ENCODE assay signal across 8 mouse cellular contexts in genomic region chr9:56090546-56091225, GRCm38 (mm10). TPM values are rescaled to one million over a fixed set of nuclear protein-coding genes. Genes with fewer than 3 reads are reported as not detected.
DNase-seq lines count a peak whose midpoint lies in the region; ATAC-seq and TF ChIP-seq lines count a peak whose summit lies in the region.

No protein-coding gene starts in this region.

- WGBS in kidney, embryonic 15.5 days, result 64% methylated on average over 5 of the region's 5 CpGs
- WGBS in kidney, adult 2 months, result 72% methylated on average over 5 of the region's 5 CpGs
- WGBS in bone marrow, adult 2 months, result 6% methylated on average over 5 of the region's 5 CpGs
- WGBS in intestine, embryonic 15.5 days, result 67% methylated on average over 5 of the region's 5 CpGs
- 74% methylated on average over 5 of the region's 5 CpGs for WGBS in stomach, embryonic 14.5 days

- no peaks in the 10 kb centered on the region for H3K36me3 ChIP-seq in kidney, embryonic 15.5 days
- no peaks in the 10 kb centered on the region for H3K36me3 ChIP-seq in kidney, adult 2 months (ENCODE audit: control insufficient read depth, insufficient read depth, low read length)
- H3K36me3 ChIP-seq in intestine, embryonic 15.5 days, result no peaks in the 10 kb centered on the region
- no peaks in the 10 kb centered on the region for H3K36me3 ChIP-seq in stomach, embryonic 14.5 days (ENCODE audit: control insufficient read depth, insufficient read depth, low read length)

- no peak for TF ChIP-seq POLR2A in kidney, adult 2 months (IDR thresholded peaks at IDR 0.05; ENCODE audit: low read depth, low read length)
- no peak for TF ChIP-seq POLR2A in bone marrow, adult 2 months (IDR thresholded peaks at IDR 0.05; ENCODE audit: borderline replicate concordance, control insufficient read depth, low read depth, low read length)

- TF ChIP-seq CTCF in kidney, adult 2 months (conservative IDR thresholded peaks at IDR 0.05; ENCODE audit: insufficient read depth, insufficient read length, low read depth, low read length), result no peak
- no peak for TF ChIP-seq CTCF in bone marrow, adult 2 months (IDR thresholded peaks at IDR 0.05; ENCODE audit: control insufficient read depth, insufficient read depth, low read length)

- no peaks in the 10 kb centered on the region for H3K27me3 ChIP-seq in kidney, embryonic 15.5 days
- no peaks in the 10 kb centered on the region for H3K27me3 ChIP-seq in kidney, adult 2 months (replicated peaks; ENCODE audit: control insufficient read depth, insufficient read depth, low read length)
- H3K27me3 ChIP-seq in intestine, embryonic 15.5 days (replicated peaks), result no peaks in the 10 kb centered on the region
- no peaks in the 10 kb centered on the region for H3K27me3 ChIP-seq in stomach, embryonic 14.5 days (ENCODE audit: control insufficient read depth, insufficient read depth, low read length)

- H3K4me1 ChIP-seq in kidney, embryonic 15.5 days, result peaks cover 13% of the 10 kb centered on the region
- H3K4me1 ChIP-seq in kidney, adult 2 months (ENCODE audit: control insufficient read depth, insufficient read depth, low read length), result no peaks in the 10 kb centered on the region
- peaks cover 8% of the 10 kb centered on the region for H3K4me1 ChIP-seq in bone marrow, adult 2 months (ENCODE audit: control insufficient read depth, insufficient read depth, low read length)
- H3K4me1 ChIP-seq in intestine, embryonic 15.5 days (replicated peaks), result peaks cover 12% of the 10 kb centered on the region
- peaks cover 14% of the 10 kb centered on the region; the same call in 1 of the 2 replicates for H3K4me1 ChIP-seq in stomach, embryonic 14.5 days (ENCODE audit: control insufficient read depth, insufficient read depth, low read length)

- peak overlapping the region; percentile 48 for H3K4me2 ChIP-seq in kidney, embryonic 15.5 days
- H3K4me2 ChIP-seq in intestine, embryonic 15.5 days (replicated peaks), result peak overlapping the region; percentile 51
- no peak overlapping the region for H3K4me2 ChIP-seq in stomach, embryonic 14.5 days (replicated peaks; ENCODE audit: low read depth, low read length)

- no peak overlapping the region for H3K4me3 ChIP-seq in kidney, embryonic 15.5 days (replicated peaks)
- no peak overlapping the region for H3K4me3 ChIP-seq in kidney, adult 2 months (ENCODE audit: insufficient read depth, low read depth, low read length)
- peak overlapping the region; percentile 75 for H3K4me3 ChIP-seq in bone marrow, adult 2 months (replicated peaks; ENCODE audit: control insufficient read depth, low read depth, low read length)
- H3K4me3 ChIP-seq in intestine, embryonic 15.5 days (replicated peaks), result no peak overlapping the region
- H3K4me3 ChIP-seq in stomach, embryonic 14.5 days (ENCODE audit: low read depth, low read length), result no peak overlapping the region

- no peak for DNase-seq in kidney, adult 2 months
- DNase-seq in adrenal gland, postnatal 36 days, result no peak
- no peak for DNase-seq in gastrocnemius, postnatal 4 days (ENCODE audit: low spot score in 2 of 2)
- no peak for DNase-seq in frontal cortex, postnatal 14 days (ENCODE audit: low spot score in 2 of 2)

- H3K9me3 ChIP-seq in kidney, embryonic 15.5 days (replicated peaks), result no peaks in the 10 kb centered on the region
- H3K9me3 ChIP-seq in intestine, embryonic 15.5 days, result no peaks in the 10 kb centered on the region
- H3K9me3 ChIP-seq in stomach, embryonic 14.5 days (ENCODE audit: control insufficient read depth, low read depth, low read length), result no peaks in the 10 kb centered on the region

- H3K27ac ChIP-seq in kidney, embryonic 15.5 days, result 0 out of 2 replicates have a peak overlapping the region, but pooled peaks have one; percentile 74
- H3K27ac ChIP-seq in kidney, adult 2 months (ENCODE audit: insufficient read depth, low read depth, low read length), result no peak overlapping the region
- peak overlapping the region; percentile 89 for H3K27ac ChIP-seq in bone marrow, adult 2 months (ENCODE audit: control insufficient read depth, insufficient read depth, low read depth, low read length, poor library complexity)
- no peak overlapping the region for H3K27ac ChIP-seq in intestine, embryonic 15.5 days
- peak overlapping the region; percentile 35; the same call in 1 of the 2 replicates for H3K27ac ChIP-seq in stomach, embryonic 14.5 days (ENCODE audit: low read length)

- H3K9ac ChIP-seq in kidney, embryonic 15.5 days, result no peak overlapping the region
- no peak overlapping the region for H3K9ac ChIP-seq in intestine, embryonic 15.5 days
- H3K9ac ChIP-seq in stomach, embryonic 14.5 days (replicated peaks; ENCODE audit: low read depth, low read length), result no peak overlapping the region

- 0 out of 2 replicates have a peak, but pooled peaks have one; percentile 25 for ATAC-seq in kidney, embryonic 15.5 days (replicated peaks; ENCODE audit: low FRiP score)
- ATAC-seq in intestine, embryonic 15.5 days, result peak; percentile 28; the same call in 1 of the 2 replicates
- no peak for ATAC-seq in stomach, embryonic 14.5 days (ENCODE audit: insufficient number of reproducible peaks, insufficient read depth, low FRiP score, low read depth)

RNA-seq across cellular contexts. Expression of gene Pstpip1, which starts 0.9 kb away (rescaled TPM):
- 1.1 and 1.4 TPM in 2 replicates for polyA plus RNA-seq in kidney, embryonic 15.5 days (2015; fragmentation: Nextera tagmentation; extraction: Ambion mirVana)
- polyA plus RNA-seq in kidney, adult 2 months (2012; rRNA removed), result 1.5 and 3.3 TPM in 2 replicates
- 63.2 and 115 TPM in 2 replicates for polyA plus RNA-seq in bone marrow, adult 2 months (2011; ENCODE audit: insufficient read depth, insufficient read length, low replicate concordance, missing spikeins)
- polyA plus RNA-seq in intestine, embryonic 15.5 days (2015; fragmentation: Nextera tagmentation; extraction: Ambion mirVana), result 1.5 and 1.6 TPM in 2 replicates
- polyA plus RNA-seq in stomach, embryonic 14.5 days (2014; fragmentation: Nextera tagmentation; extraction: Ambion mirVana), result 0.93 and 1.00 TPM in 2 replicates
- 1 to 10 TPM in 1 of 2 experiments, under 1 TPM in 1; 0.89 to 1.0 TPM for total RNA-seq in adrenal gland, postnatal 36 days (2021)
- 1 to 10 TPM; 1.3 to 2.0 TPM for total RNA-seq in gastrocnemius, postnatal 4 days (2021)

RNA-seq across cellular contexts. Expression of gene Rcn2, which starts 49.0 kb away (rescaled TPM):
- polyA plus RNA-seq in kidney, embryonic 15.5 days (2015; fragmentation: Nextera tagmentation; extraction: Ambion mirVana), result 246 and 252 TPM in 2 replicates
- polyA plus RNA-seq in kidney, adult 2 months (2012; rRNA removed), result 24.4 and 39.9 TPM in 2 replicates
- polyA plus RNA-seq in bone marrow, adult 2 months (2011; ENCODE audit: insufficient read depth, insufficient read length, low replicate concordance, missing spikeins), result 3.1 and 10.1 TPM in 2 replicates
- polyA plus RNA-seq in intestine, embryonic 15.5 days (2015; fragmentation: Nextera tagmentation; extraction: Ambion mirVana), result 149 and 178 TPM in 2 replicates
- polyA plus RNA-seq in stomach, embryonic 14.5 days (2014; fragmentation: Nextera tagmentation; extraction: Ambion mirVana), result 243 and 247 TPM in 2 replicates
- total RNA-seq in adrenal gland, postnatal 36 days (2021), result 10 to 100 TPM; 38.9 to 39.8 TPM
- total RNA-seq in gastrocnemius, postnatal 4 days (2021), result 10 to 100 TPM; 47.4 to 49.5 TPM

Comparison
In these comparisons a context has a peak if more than half of its experiments do, and no peak if none do; other contexts are left out.
1. H3K27ac ChIP-seq: peak in kidney, embryonic 15.5 days (single experiment), bone marrow, adult 2 months (single experiment) and stomach, embryonic 14.5 days (single experiment); none in kidney, adult 2 months (single experiment) and intestine, embryonic 15.5 days (single experiment).
2. RNA of gene Pstpip1, which starts 0.9 kb away (polyA plus RNA-seq): 63.2 to 115 TPM in bone marrow, adult 2 months; 1.5 to 3.3 TPM in kidney, adult 2 months, 1.5 to 1.6 TPM in intestine, embryonic 15.5 days, 1.1 to 1.4 TPM in kidney, embryonic 15.5 days and 0.93 to 1.00 TPM in stomach, embryonic 14.5 days; every median in the first group is over 10 times any median in the second.